Mouse (Mus musculus): ENCODE results near the gene A3galt2. TPM values are rescaled to one million over a fixed set of nuclear protein-coding genes. Genes with fewer than 3 reads are reported as not detected.

A3galt2 gene
- polyA plus RNA-seq, 1 experiment from 2014 or later, result 0.09 TPM

GRCm38 (mm10) chr4:128737825-128738610, 17.1 kb upstream of the A3galt2 start:
- H3K9ac ChIP-seq, result peak overlapping the region; percentile 9; the same call in 1 of the 2 replicates
- H3K27me3 ChIP-seq (replicated peaks), result no peaks in the 10 kb centered on the region
- no peak for ATAC-seq (ENCODE audit: insufficient number of reproducible peaks, low FRiP score)
- 64% methylated on average over 14 of the region's 14 CpGs for WGBS
- peaks cover 6% of the 10 kb centered on the region for H3K36me3 ChIP-seq
- H3K27ac ChIP-seq (ENCODE audit: poor library complexity, severe bottlenecking), result peak overlapping the region; percentile 86
- H3K4me3 ChIP-seq, result no peak overlapping the region
- no peaks in the 10 kb centered on the region for H3K9me3 ChIP-seq (replicated peaks)
- H3K4me2 ChIP-seq, result 0 out of 2 replicates have a peak overlapping the region, but pooled peaks have one; percentile 52
- H3K4me1 ChIP-seq (replicated peaks), result peaks cover 68% of the 10 kb centered on the region

- WGBS, result 74% methylated on average over 1 of the region's 1 CpGs
- no peak for ATAC-seq (ENCODE audit: insufficient number of reproducible peaks, low FRiP score)
Measured at GRCm38 (mm10) chr4:128740878-128741277, 14.3 kb upstream of the A3galt2 start.

GRCm38 (mm10) chr4:128741906-128742305, 13.3 kb upstream of the A3galt2 start:
- H3K9me3 ChIP-seq (replicated peaks), result no peaks in the 10 kb centered on the region
- H3K4me1 ChIP-seq (replicated peaks), result peaks cover 32% of the 10 kb centered on the region
- H3K27me3 ChIP-seq (replicated peaks), result no peaks in the 10 kb centered on the region
- H3K4me3 ChIP-seq, result no peak overlapping the region
- ATAC-seq (ENCODE audit: insufficient number of reproducible peaks, low FRiP score), result no peak
- peak overlapping the region; percentile 52 for H3K9ac ChIP-seq
- peaks cover 43% of the 10 kb centered on the region for H3K36me3 ChIP-seq
- no peak overlapping the region; the same call in 1 of the 2 replicates for H3K27ac ChIP-seq (ENCODE audit: poor library complexity, severe bottlenecking)
- H3K4me2 ChIP-seq, result no peak overlapping the region
- WGBS, result 62% methylated on average over 5 of the region's 5 CpGs

More at GRCm38 (mm10) chr4:128740878-128741277, 14.3 kb upstream of the A3galt2 start:
- Histone ChIP-seq H3K4me2 (no peak overlapping the region), H3K4me1 (replicated peaks) (peaks cover 42% of the 10 kb centered on the region), H3K9me3 (replicated peaks) (no peaks in the 10 kb centered on the region), H3K4me3 (no peak overlapping the region), H3K27me3 (replicated peaks) (no peaks in the 10 kb centered on the region), H3K9ac (no peak overlapping the region), H3K36me3 (peaks cover 32% of the 10 kb centered on the region), H3K27ac (ENCODE audit: poor library complexity, severe bottlenecking) (no peak overlapping the region)

- no peaks in the 10 kb centered on the region for H3K27me3 ChIP-seq (replicated peaks)
- ATAC-seq (ENCODE audit: insufficient number of reproducible peaks, low FRiP score), result no peak
- H3K36me3 ChIP-seq, result peaks cover 48% of the 10 kb centered on the region
- no peak overlapping the region for H3K4me3 ChIP-seq
- peak overlapping the region; percentile 36; the same call in 1 of the 2 replicates for H3K27ac ChIP-seq (ENCODE audit: poor library complexity, severe bottlenecking)
- 59% methylated on average over 10 of the region's 10 CpGs for WGBS
- no peaks in the 10 kb centered on the region for H3K9me3 ChIP-seq (replicated peaks)
- H3K9ac ChIP-seq, result no peak overlapping the region
- peaks cover 31% of the 10 kb centered on the region for H3K4me1 ChIP-seq (replicated peaks)
- H3K4me2 ChIP-seq, result no peak overlapping the region
Measured at GRCm38 (mm10) chr4:128742379-128742970, 12.7 kb upstream of the A3galt2 start.

- Histone ChIP-seq H3K27ac (ENCODE audit: poor library complexity, severe bottlenecking) (no peak overlapping the region), H3K4me1 (replicated peaks) (peaks cover 32% of the 10 kb centered on the region), H3K27me3 (replicated peaks) (no peaks in the 10 kb centered on the region), H3K9me3 (replicated peaks) (no peaks in the 10 kb centered on the region), H3K4me3 (no peak overlapping the region), H3K9ac (no peak overlapping the region), H3K36me3 (peaks cover 55% of the 10 kb centered on the region), H3K4me2 (no peak overlapping the region)
- ATAC-seq (ENCODE audit: insufficient number of reproducible peaks, low FRiP score), result no peak
- 73% methylated on average over 12 of the region's 12 CpGs for WGBS
Measured at GRCm38 (mm10) chr4:128743031-128743626, 12.0 kb upstream of the A3galt2 start.

- Histone ChIP-seq H3K27ac (ENCODE audit: poor library complexity, severe bottlenecking) (no peak overlapping the region), H3K4me3 (no peak overlapping the region), H3K9ac (no peak overlapping the region), H3K4me2 (no peak overlapping the region), H3K9me3 (replicated peaks) (no peaks in the 10 kb centered on the region), H3K36me3 (peaks cover 73% of the 10 kb centered on the region), H3K27me3 (replicated peaks) (no peaks in the 10 kb centered on the region), H3K4me1 (replicated peaks) (peaks cover 32% of the 10 kb centered on the region)
- ATAC-seq (ENCODE audit: insufficient number of reproducible peaks, low FRiP score), result no peak
- WGBS, result 86% methylated on average over 8 of the region's 8 CpGs
Measured at GRCm38 (mm10) chr4:128745160-128745559, 10.0 kb upstream of the A3galt2 start.

GRCm38 (mm10) chr4:128747614-128748270, 7.4 kb upstream of the A3galt2 start:
- Histone ChIP-seq H3K27me3 (replicated peaks) (no peaks in the 10 kb centered on the region), H3K9me3 (replicated peaks) (no peaks in the 10 kb centered on the region), H3K4me1 (replicated peaks) (peaks cover 22% of the 10 kb centered on the region), H3K27ac (ENCODE audit: poor library complexity, severe bottlenecking) (no peak overlapping the region), H3K4me2 (no peak overlapping the region), H3K9ac (no peak overlapping the region; the same call in 1 of the 2 replicates), H3K4me3 (no peak overlapping the region), H3K36me3 (peaks cover 97% of the 10 kb centered on the region)
- ATAC-seq (ENCODE audit: insufficient number of reproducible peaks, low FRiP score), result no peak; the same call in 1 of the 2 replicates
- WGBS, result 57% methylated on average over 22 of the region's 22 CpGs

GRCm38 (mm10) chr4:128748309-128748708, 6.9 kb upstream of the A3galt2 start:
- Histone ChIP-seq H3K9ac (no peak overlapping the region), H3K4me2 (no peak overlapping the region), H3K27ac (ENCODE audit: poor library complexity, severe bottlenecking) (no peak overlapping the region), H3K27me3 (replicated peaks) (no peaks in the 10 kb centered on the region), H3K4me3 (no peak overlapping the region), H3K9me3 (replicated peaks) (no peaks in the 10 kb centered on the region), H3K4me1 (replicated peaks) (peaks cover 16% of the 10 kb centered on the region), H3K36me3 (peaks cover 98% of the 10 kb centered on the region)
- WGBS, result 88% methylated on average over 7 of the region's 7 CpGs
- ATAC-seq (ENCODE audit: insufficient number of reproducible peaks, low FRiP score), result no peak

GRCm38 (mm10) chr4:128751006-128751405, 4.2 kb upstream of the A3galt2 start:
- Histone ChIP-seq H3K4me3 (no peak overlapping the region), H3K9me3 (replicated peaks) (no peaks in the 10 kb centered on the region), H3K36me3 (peaks cover 84% of the 10 kb centered on the region), H3K27me3 (replicated peaks) (no peaks in the 10 kb centered on the region), H3K9ac (no peak overlapping the region), H3K27ac (ENCODE audit: poor library complexity, severe bottlenecking) (no peak overlapping the region), H3K4me2 (no peak overlapping the region), H3K4me1 (replicated peaks) (peaks cover 20% of the 10 kb centered on the region)
- 64% methylated on average over 5 of the region's 5 CpGs for WGBS
- ATAC-seq (ENCODE audit: insufficient number of reproducible peaks, low FRiP score), result no peak

GRCm38 (mm10) chr4:128752031-128752757, 3.0 kb upstream of the A3galt2 start:
- Histone ChIP-seq H3K4me3 (no peak overlapping the region), H3K4me2 (no peak overlapping the region), H3K27me3 (replicated peaks) (no peaks in the 10 kb centered on the region), H3K9ac (no peak overlapping the region), H3K36me3 (peaks cover 72% of the 10 kb centered on the region), H3K4me1 (replicated peaks) (peaks cover 18% of the 10 kb centered on the region), H3K9me3 (replicated peaks) (no peaks in the 10 kb centered on the region), H3K27ac (ENCODE audit: poor library complexity, severe bottlenecking) (no peak overlapping the region)
- 87% methylated on average over 13 of the region's 13 CpGs for WGBS
- ATAC-seq (ENCODE audit: insufficient number of reproducible peaks, low FRiP score), result no peak

Measured in heart, embryonic 12.5 days (tissue).